ENCODE assay signal across 24 mouse cellular contexts in genomic region chr11:48810142-48810541, GRCm38 (mm10).
"Had no signal": no experiment of that assay in that cellular context is flagged by ENCODE, and none has a peak within 500 bp of the region (broad histone marks: within the 10 kb centered on the region; RNA-seq: fewer than 3 reads in every experiment).

No protein-coding gene starts in this region.

- H3K27me3 ChIP-seq: heart, embryonic 13.5 days; heart, embryonic 15.5 days; hindbrain, embryonic 13.5 days; hindbrain, embryonic 15.5 days; intestine, embryonic 15.5 days; limb, embryonic 13.5 days; limb, embryonic 15.5 days; liver, embryonic 15.5 days had no signal

- H3K9me3 ChIP-seq: heart, embryonic 13.5 days; heart, embryonic 15.5 days; hindbrain, embryonic 13.5 days; hindbrain, embryonic 15.5 days; intestine, embryonic 15.5 days; limb, embryonic 13.5 days; limb, embryonic 15.5 days; liver, embryonic 15.5 days had no signal

- DNase-seq: gastrocnemius, postnatal 14 days; gastrocnemius, postnatal 36 days; heart, adult 11 months; heart, adult 2 months; heart, postnatal 14 days; heart, postnatal 36 days; kidney, adult 18-20 months; kidney, adult 8-10 months; kidney, postnatal 14 days; layer of hippocampus, adult 9-11 months; layer of hippocampus, postnatal 36 days; left cerebral cortex, postnatal 4 days had no signal

- H3K9ac ChIP-seq: heart, embryonic 13.5 days; heart, embryonic 15.5 days; hindbrain, embryonic 13.5 days; hindbrain, embryonic 15.5 days; intestine, embryonic 15.5 days; limb, embryonic 13.5 days; limb, embryonic 15.5 days; liver, embryonic 15.5 days had no signal

- ATAC-seq: inflammation-experienced regulatory T-cells, adult 6 months; intestine, embryonic 15.5 days; intestine, postnatal 0 days had no signal

- H3K4me2 ChIP-seq: heart, embryonic 11.5 days; heart, embryonic 13.5 days; heart, embryonic 15.5 days; hindbrain, embryonic 13.5 days; hindbrain, embryonic 15.5 days; intestine, embryonic 15.5 days; limb, embryonic 13.5 days; limb, embryonic 15.5 days; liver, embryonic 15.5 days had no signal

- H3K27ac ChIP-seq: heart, adult 2 months; heart, embryonic 13.5 days; heart, embryonic 15.5 days; hindbrain, embryonic 13.5 days; hindbrain, embryonic 15.5 days; intestine, embryonic 15.5 days; layer of hippocampus, adult 2 months; limb, embryonic 13.5 days; limb, embryonic 15.5 days; liver, embryonic 15.5 days had no signal

- H3K4me3 ChIP-seq: heart, adult 2 months; heart, embryonic 13.5 days; heart, embryonic 15.5 days; hindbrain, embryonic 13.5 days; hindbrain, embryonic 15.5 days; intestine, embryonic 15.5 days; layer of hippocampus, adult 2 months; limb, embryonic 13.5 days; limb, embryonic 15.5 days; liver, embryonic 15.5 days had no signal
